Mouse (Mus musculus) hindbrain, postnatal 0 days (tissue): ENCODE measurements around the gene Gm11733. TPM values are rescaled to one million over a fixed set of nuclear protein-coding genes. Genes with fewer than 3 reads are reported as not detected.

Experiments
- ATAC-seq: fragments of 200-750 bp; cut with Nextera tagmentation; 2 replicates; pipeline ENCODE4 v1.8.0; 2017; ENCODE audit warnings: mild to moderate bottlenecking, moderate TSS enrichment, moderate library complexity
- DNase-seq: peaks from one replicate; pipeline ENCODE4 v3.0.0-alpha.2; 2015; ENCODE audit warnings: low spot score
- H3K27ac ChIP-seq: fragments of 300-500 bp; sonication (generic); 2 replicates; pipeline ENCODE4 v1.5.1; 2014; ENCODE audit warnings: mild to moderate bottlenecking
- H3K27me3 ChIP-seq: fragments of 300-500 bp; sonication (generic); 2 replicates; pipeline ENCODE4 v1.6.1; 2014; ENCODE audit warnings: low read length, mixed read lengths; ENCODE audit not compliant: insufficient read depth
- H3K36me3 ChIP-seq: fragments of 300-500 bp; sonication (generic); 2 replicates; pipeline ENCODE4 v1.6.1; 2014; ENCODE audit warnings: low read length, mixed read lengths; ENCODE audit not compliant: insufficient read depth
- H3K4me1 ChIP-seq: fragments of 300-500 bp; sonication (generic); 2 replicates; pipeline ENCODE4 v1.6.1; 2014; ENCODE audit warnings: antibody characterized with exemption, low read length, mixed read lengths; ENCODE audit not compliant: insufficient read depth
- H3K4me2 ChIP-seq: fragments of 300-500 bp; sonication (generic); 2 replicates; pipeline ENCODE4 v1.6.1; 2014; ENCODE audit warnings: low read depth, mild to moderate bottlenecking, low read length, moderate library complexity, mixed read lengths
- H3K4me3 ChIP-seq: fragments of 300-500 bp; sonication (generic); 2 replicates; pipeline ENCODE4 v1.5.1; 2014; ENCODE audit warnings: low read length
- H3K9ac ChIP-seq: fragments of 300-500 bp; sonication (generic); replicated peaks from 2 replicates; pipeline ENCODE4 v1.6.1; 2014; ENCODE audit warnings: mild to moderate bottlenecking, low read length, moderate library complexity, mixed read lengths
- H3K9me3 ChIP-seq: fragments of 300-500 bp; sonication (generic); 2 replicates; pipeline ENCODE4 v1.6.1; 2016; ENCODE audit warnings: low read length, mixed read lengths
- CTCF ChIP-seq: IDR thresholded peaks from 2 replicates; pipeline ENCODE4 v1.5.1; 2016; ENCODE audit warnings: antibody characterized with exemption, control low read depth, low read depth
- WGBS: fragments of 180-500 bp; shearing (Covaris S2); extraction: QIAGEN DNeasy Blood & Tissue Kit; methylation state at CpG from one replicate; pipeline ENCODE4 v1.1.7; 2014; 5-methylcytosine and 5-hydroxymethylcytosine counted together
- polyA plus RNA-seq: library from polyadenylated mRNA; unstranded; fragments of >200 nt; fragmentation: Nextera tagmentation; extraction: Ambion mirVana; gene quantifications from 2 replicates; pipeline ENCODE4 v1.2.1, GENCODE M21; 2015
- total RNA-seq: library from RNA; depleted of rRNA; stranded (reverse); fragments of >200 nt; gene quantifications from 2 replicates; pipeline ENCODE4 v1.2.3, GENCODE M21; 2014

Gm11733 gene
- total and polyA plus RNA-seq, 2 experiments from 2014 or later, result 0.10 TPM; not detected in 1

GRCm38 (mm10) chr11:117469724-117470123 is 14.4 kb upstream of the Gm11733 start:
- DNase-seq (no peak), ATAC-seq (no peak)
- TF ChIP-seq CTCF, result no peak
- Histone ChIP-seq H3K9ac (no peak overlapping the region), H3K4me2 (no peak overlapping the region), H3K4me3 (no peak overlapping the region), H3K4me1 (no peaks in the 10 kb centered on the region), H3K9me3 (no peaks in the 10 kb centered on the region), H3K36me3 (no peaks in the 10 kb centered on the region), H3K27me3 (0 out of 2 replicates have a peak, but pooled peaks cover 7% of the 10 kb centered on the region), H3K27ac (no peak overlapping the region)
- WGBS, result 36% methylated on average over 5 of the region's 5 CpGs

GRCm38 (mm10) chr11:117470586-117471195 is 13.5 kb upstream of the Gm11733 start:
- H3K4me2 ChIP-seq, result no peak overlapping the region
- no peak overlapping the region for H3K27ac ChIP-seq
- H3K4me3 ChIP-seq, result no peak overlapping the region
- DNase-seq, result no peak
- H3K36me3 ChIP-seq, result no peaks in the 10 kb centered on the region
- H3K9ac ChIP-seq, result no peak overlapping the region
- TF ChIP-seq CTCF, result no peak
- ATAC-seq, result no peak
- H3K27me3 ChIP-seq, result 0 out of 2 replicates have a peak, but pooled peaks cover 7% of the 10 kb centered on the region
- H3K9me3 ChIP-seq, result no peaks in the 10 kb centered on the region
- 88% methylated on average over 12 of the region's 12 CpGs for WGBS
- H3K4me1 ChIP-seq, result no peaks in the 10 kb centered on the region

GRCm38 (mm10) chr11:117471625-117472283 is 12.4 kb upstream of the Gm11733 start:
- DNase-seq (peak; percentile 62), ATAC-seq (0 out of 2 replicates have a peak, but pooled peaks have one; percentile 38)
- H3K9ac ChIP-seq, result no peak overlapping the region
- no peak overlapping the region for H3K4me3 ChIP-seq
- WGBS, result 25% methylated on average over 14 of the region's 14 CpGs
- 0 out of 2 replicates have a peak, but pooled peaks cover 7% of the 10 kb centered on the region for H3K27me3 ChIP-seq
- no peaks in the 10 kb centered on the region for H3K9me3 ChIP-seq
- no peak overlapping the region for H3K27ac ChIP-seq
- TF ChIP-seq CTCF, result no peak
- H3K4me2 ChIP-seq, result no peak overlapping the region
- no peaks in the 10 kb centered on the region for H3K4me1 ChIP-seq
- no peaks in the 10 kb centered on the region for H3K36me3 ChIP-seq

GRCm38 (mm10) chr11:117472885-117473284 is 11.3 kb upstream of the Gm11733 start:
- Histone ChIP-seq H3K27me3 (0 out of 2 replicates have a peak, but pooled peaks cover 7% of the 10 kb centered on the region), H3K4me3 (no peak overlapping the region), H3K4me1 (no peaks in the 10 kb centered on the region), H3K4me2 (no peak overlapping the region), H3K9ac (no peak overlapping the region), H3K9me3 (no peaks in the 10 kb centered on the region), H3K27ac (no peak overlapping the region), H3K36me3 (no peaks in the 10 kb centered on the region)
- 70% methylated on average over 8 of the region's 8 CpGs for WGBS
- no peak for ATAC-seq
- no peak for DNase-seq
- no peak for TF ChIP-seq CTCF

- Histone ChIP-seq H3K4me3 (no peak overlapping the region), H3K36me3 (no peaks in the 10 kb centered on the region), H3K27me3 (0 out of 2 replicates have a peak, but pooled peaks cover 7% of the 10 kb centered on the region), H3K4me2 (no peak overlapping the region), H3K9ac (no peak overlapping the region), H3K27ac (no peak overlapping the region), H3K9me3 (no peaks in the 10 kb centered on the region), H3K4me1 (peaks cover 18% of the 10 kb centered on the region)
- DNase-seq, result no peak
- 98% methylated on average over 2 of the region's 2 CpGs for WGBS
- TF ChIP-seq CTCF, result no peak
- ATAC-seq, result no peak
Measured at GRCm38 (mm10) chr11:117475204-117475603, 9.0 kb upstream of the Gm11733 start.

- Histone ChIP-seq H3K36me3 (no peaks in the 10 kb centered on the region), H3K9ac (no peak overlapping the region), H3K4me2 (no peak overlapping the region), H3K4me1 (peaks cover 18% of the 10 kb centered on the region), H3K27me3 (0 out of 2 replicates have a peak, but pooled peaks cover 7% of the 10 kb centered on the region), H3K9me3 (no peaks in the 10 kb centered on the region), H3K4me3 (no peak overlapping the region), H3K27ac (no peak overlapping the region)
- DNase-seq, result no peak
- ATAC-seq, result no peak
- WGBS, result 43% methylated on average over 10 of the region's 10 CpGs
- TF ChIP-seq CTCF, result no peak
Measured at GRCm38 (mm10) chr11:117475669-117476068, 8.5 kb upstream of the Gm11733 start.
